Mouse (Mus musculus) cortical plate, adult 2 months (tissue): ENCODE measurements at regions not wholly inside any gene's neighbourhood (a gene's known extent, or its start where the extent isn't known, plus 50 kb on each side); places are given as distances from the start of the nearest gene placed in this dataset.

Experiments used
- CTCF ChIP-seq: fragments of 200-500 bp; IDR thresholded peaks from 2 replicates; pipeline ENCODE4 v1.5.1; 2011; ENCODE audit warnings: mild to moderate bottlenecking, control low read depth, low read length; ENCODE audit not compliant: insufficient read depth; ENCODE audit errors: extremely low read depth
- POLR2A ChIP-seq: fragments of 200-500 bp; IDR thresholded peaks from 2 replicates; pipeline ENCODE4 v1.6.1; 2011; ENCODE audit warnings: mild to moderate bottlenecking, low read length, control low read depth; ENCODE audit not compliant: insufficient read depth; ENCODE audit errors: extremely low read depth

DNA sequence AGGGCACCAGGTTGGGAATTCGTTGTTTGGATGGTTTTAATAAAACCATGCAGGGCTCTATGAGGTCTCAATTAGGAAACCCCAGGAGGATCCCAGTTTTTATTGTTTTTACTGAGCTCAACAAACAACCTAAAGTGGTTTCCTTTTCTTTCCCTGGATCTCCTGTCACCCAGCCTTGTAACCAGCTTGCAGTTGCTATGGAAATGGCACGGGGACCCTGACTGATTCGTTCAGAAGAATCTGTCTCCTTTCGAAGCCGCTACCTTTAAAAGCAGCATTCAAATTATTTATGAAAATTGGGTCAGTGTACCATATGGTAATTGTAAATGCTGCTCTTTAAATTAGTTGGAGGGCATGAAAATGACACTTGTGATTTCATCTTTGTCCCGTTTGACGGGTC, 176.5 kb upstream of the Rhobtb1 start:
- TF ChIP-seq POLR2A (no peak), CTCF (no peak)
